Mouse (Mus musculus) C2C12 (cell line): ENCODE measurements around the gene Gm33543.

Experiments
- CEBPB ChIP-seq: IDR thresholded peaks from one replicate; pipeline ENCODE4 v1.6.1; 2011; ENCODE audit warnings: low read depth, mild to moderate bottlenecking, control low read depth, moderate library complexity
- CTCF ChIP-seq: IDR thresholded peaks from one replicate; pipeline ENCODE4 v1.5.1; 2011; ENCODE audit not compliant: control insufficient read depth, insufficient read depth, insufficient read length
- USF1 ChIP-seq: IDR thresholded peaks from one replicate; pipeline ENCODE4 v1.6.1; 2011; ENCODE audit warnings: low read depth, mild to moderate bottlenecking, control low read depth, moderate library complexity

- TF ChIP-seq CTCF (no peak), USF1 (no peak), CEBPB (no peak)
These were observed 41.9 kb downstream of the Gm33543 start for GRCm38 (mm10) chr10:95800693-95801442.
